Mouse (Mus musculus) skeletal muscle tissue, postnatal 0 days (tissue): ENCODE results near the gene Lcn10. TPM values are rescaled to one million over a fixed set of nuclear protein-coding genes. Genes with fewer than 3 reads are reported as not detected.

Experiments used
- polyA plus RNA-seq: library from polyadenylated mRNA; unstranded; fragments of >200 nt; fragmentation: Nextera tagmentation; extraction: Ambion mirVana; gene quantifications from 2 replicates; pipeline ENCODE4 v1.2.1, GENCODE M21; 2015

Lcn10 gene
- polyA plus RNA-seq = not detected in 2 replicates

DNA sequence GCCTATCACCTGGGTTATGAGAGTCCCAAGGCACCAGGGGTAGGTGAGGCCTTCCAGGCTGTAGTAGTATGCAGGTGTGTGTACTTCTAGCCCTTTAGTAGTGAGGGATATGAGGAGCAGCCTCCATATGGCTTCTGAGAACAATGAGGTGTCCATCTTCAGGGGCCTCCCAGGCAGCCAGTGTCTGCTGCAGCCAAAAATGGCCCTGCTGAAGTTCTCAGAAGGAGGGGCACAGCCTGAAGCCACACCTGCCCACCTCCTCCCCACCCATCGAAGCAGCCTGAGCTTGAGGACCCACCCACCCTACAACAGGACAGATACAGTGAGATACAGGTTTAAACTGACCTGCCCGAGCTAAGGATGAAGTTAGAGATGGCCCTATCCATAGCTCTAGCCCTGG lies at the start of gene Lcn10:
TSS of gene Lcn10 (plus strand) at position 301 of the 400 bp plus-strand sequence.

DNA sequence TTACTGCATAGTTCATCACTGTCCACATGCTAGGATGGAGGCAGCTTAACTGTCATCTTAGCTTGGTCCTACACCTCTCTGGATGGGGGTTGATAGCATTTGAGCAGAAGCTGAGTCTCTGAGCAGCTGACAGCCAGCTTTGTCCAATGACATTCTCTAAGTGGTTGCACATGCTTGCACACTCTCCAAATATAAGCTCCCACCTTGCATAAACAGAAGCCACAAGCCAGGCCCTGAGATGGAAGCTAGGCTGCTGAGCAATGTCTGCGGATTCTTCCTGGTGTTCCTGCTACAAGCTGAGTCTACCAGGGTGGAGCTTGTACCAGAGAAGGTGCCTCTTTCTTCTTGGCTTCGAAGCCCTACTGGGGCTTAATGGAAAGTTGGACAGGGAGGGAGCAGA lies 29.6 kb upstream of the Lcn10 start, which contains the start of gene Lcn8:
TSS of gene Lcn8 (plus strand) at position 219 of the 400 bp plus-strand sequence.

DNA sequence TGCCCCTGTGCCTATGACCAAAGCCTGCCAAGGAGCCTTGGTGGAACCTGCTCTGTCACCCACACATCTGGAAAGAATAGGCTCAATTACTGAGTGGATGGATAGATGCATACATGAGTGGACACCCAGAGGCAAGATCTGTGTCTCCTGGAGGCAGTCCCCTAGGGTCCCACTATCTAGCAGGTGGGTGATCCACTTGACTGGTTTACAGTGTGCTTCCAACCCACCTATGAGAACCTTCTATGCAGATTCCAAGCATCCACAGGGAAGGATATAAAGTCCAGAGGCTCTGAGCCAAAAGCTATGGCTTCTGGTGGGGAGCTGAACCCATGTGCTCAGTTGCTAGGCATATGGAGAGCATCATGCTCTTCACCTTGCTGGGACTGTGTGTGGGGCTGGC lies 24.9 kb upstream of the Lcn10 start, which contains the start of gene Lcn5:
TSS of gene Lcn5 (plus strand) at position 301 of the 400 bp plus-strand sequence.

DNA sequence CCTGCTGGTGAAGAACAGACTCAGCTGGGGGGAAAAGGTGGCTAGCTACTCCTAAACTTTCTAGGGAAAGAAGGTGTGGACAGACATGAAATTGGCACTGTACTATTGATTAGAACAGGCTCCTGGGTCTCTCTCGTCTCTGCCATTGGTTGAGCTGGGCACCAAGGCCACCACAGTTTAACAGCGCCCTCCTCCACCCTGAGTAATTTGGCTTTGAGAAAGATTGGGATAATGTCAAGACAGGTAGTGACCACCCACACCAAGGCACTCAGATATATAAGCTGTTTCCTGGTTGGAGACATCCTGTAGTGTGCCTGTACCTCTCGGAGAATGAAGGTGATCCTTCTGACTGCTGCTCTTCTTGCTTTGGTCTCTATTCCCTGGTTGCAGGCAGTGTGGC lies 6.0 kb upstream of the Lcn10 start, which contains the start of gene Lcn6:
TSS of gene Lcn6 (plus strand) at position 301 of the 400 bp plus-strand sequence.

DNA sequence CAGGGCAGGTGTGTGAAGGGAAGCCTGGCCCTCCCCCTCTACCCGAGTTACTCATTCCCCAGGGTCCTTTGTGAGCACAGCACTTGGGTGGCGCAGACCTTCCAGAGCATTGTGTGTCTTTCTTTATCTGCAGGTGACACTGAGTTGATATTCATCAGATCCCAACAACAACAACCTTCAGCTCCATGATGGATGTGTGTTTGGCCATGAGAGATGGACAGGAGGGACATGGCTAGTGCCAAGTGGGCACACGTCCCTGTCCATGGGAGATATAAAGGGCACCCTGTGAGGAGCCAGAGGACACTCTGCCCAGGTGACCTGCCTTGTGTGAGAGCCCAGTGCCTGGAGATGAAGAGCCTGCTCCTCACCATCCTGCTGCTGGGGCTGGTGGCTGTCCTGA lies 17.2 kb downstream of the Lcn10 start, which contains the start of gene Obp2a:
TSS of gene Obp2a (plus strand) at position 301 of the 400 bp plus-strand sequence.

DNA sequence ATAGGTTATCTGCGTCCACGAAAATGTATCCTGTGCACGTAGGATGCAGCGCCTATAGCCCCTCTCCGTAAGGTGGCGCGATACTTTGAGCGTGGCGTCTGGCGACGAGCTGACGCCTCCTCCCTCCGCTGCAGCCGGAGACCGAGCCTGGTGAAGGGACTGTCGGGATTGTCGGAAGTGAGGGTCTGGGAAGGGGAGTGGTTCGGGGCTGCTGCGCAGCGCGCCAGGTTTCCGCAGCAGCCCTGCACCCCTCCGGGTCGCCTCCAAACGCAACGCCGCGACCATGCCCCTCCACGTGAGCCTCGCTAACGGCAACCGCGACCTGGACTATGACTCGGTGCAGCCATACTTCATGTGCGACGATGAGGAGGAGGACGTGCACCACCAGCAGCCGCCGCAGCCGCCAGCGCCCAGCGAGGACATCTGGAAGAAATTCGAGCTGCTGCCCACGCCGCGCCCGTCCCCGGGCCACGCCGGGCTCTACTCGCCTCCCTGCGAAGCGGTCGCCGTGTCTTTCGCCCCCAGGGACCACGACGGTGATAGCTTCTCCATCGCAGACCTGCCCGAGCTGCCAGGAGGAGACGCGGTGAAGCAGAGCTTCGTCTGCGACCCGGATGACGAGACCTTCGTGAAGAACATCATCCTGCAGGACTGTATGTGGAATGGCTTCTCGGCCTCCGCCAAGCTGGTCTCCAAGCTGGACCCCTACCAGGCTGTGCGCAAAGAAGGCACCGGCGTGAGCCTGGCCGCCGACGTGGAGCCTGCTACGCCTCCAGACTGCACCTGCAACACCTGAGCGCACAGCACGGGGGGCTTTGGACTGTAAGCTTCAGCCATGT lies 24.3 kb downstream of the Lcn10 start, which contains the start of gene Bmyc:
TSS of gene Bmyc (plus strand) at position 97 of the 839 bp plus-strand sequence.

Other genes with a start within 250 kb of the Lcn10 start
- gene Clic3, start 225.9 kb upstream of the Lcn10 start, polyA plus RNA-seq = 1.0 and 6.2 TPM in 2 replicates
- gene Paxx, start 221.6 kb upstream of the Lcn10 start, polyA plus RNA-seq = 56.6 and 62.1 TPM in 2 replicates
- 11.8 and 13.3 TPM in 2 replicates for gene Ptgds, start 212.7 kb upstream of the Lcn10 start, polyA plus RNA-seq
- gene Lcn12, start 188.8 kb upstream of the Lcn10 start, polyA plus RNA-seq = not detected in 2 replicates
- gene Fbxw5, start 182.0 kb upstream of the Lcn10 start, polyA plus RNA-seq = 56.1 and 56.8 TPM in 2 replicates
- gene C8g, start 181.0 kb upstream of the Lcn10 start, polyA plus RNA-seq = 2.9 and 4.1 TPM in 2 replicates
- 13.9 and 15.5 TPM in 2 replicates for gene Traf2, start 135.8 kb upstream of the Lcn10 start, polyA plus RNA-seq
- 314 and 359 TPM in 2 replicates for gene Edf1, start 124.9 kb upstream of the Lcn10 start, polyA plus RNA-seq
- gene Mamdc4, start 107.9 kb upstream of the Lcn10 start, polyA plus RNA-seq = 0.45 and 0.50 TPM in 2 replicates
- 93.0 and 102 TPM in 2 replicates for gene Phpt1, start 107.5 kb upstream of the Lcn10 start, polyA plus RNA-seq
- gene Ajm1, start 101.0 kb upstream of the Lcn10 start, polyA plus RNA-seq = 0.18 TPM in 1 of 2 replicates, not detected in the other
- 37.7 TPM in 2 replicates for gene Rabl6, start 74.2 kb upstream of the Lcn10 start, polyA plus RNA-seq
- 0.35 and 0.42 TPM in 2 replicates for gene Ccdc183, start 65.0 kb upstream of the Lcn10 start, polyA plus RNA-seq
- gene Tmem141, start 60.7 kb upstream of the Lcn10 start, polyA plus RNA-seq = 22.0 and 25.0 TPM in 2 replicates
- 12.6 and 21.8 TPM in 2 replicates for gene Fcna, start 54.7 kb upstream of the Lcn10 start, polyA plus RNA-seq
- gene Lcn8, start 29.6 kb upstream of the Lcn10 start, polyA plus RNA-seq = not detected in 2 replicates
- gene Lcn5, start 24.8 kb upstream of the Lcn10 start, polyA plus RNA-seq = not detected in 2 replicates
- not detected in 2 replicates for gene Lcn6, start 5.9 kb upstream of the Lcn10 start, polyA plus RNA-seq
- not detected in 2 replicates for gene Obp2a, start 17.3 kb downstream of the Lcn10 start, polyA plus RNA-seq
- gene Bmyc, start 24.0 kb downstream of the Lcn10 start, polyA plus RNA-seq = 41.4 and 46.9 TPM in 2 replicates
- not detected in 2 replicates for gene Obp2b, start 54.3 kb downstream of the Lcn10 start, polyA plus RNA-seq
- not detected in 2 replicates for gene Lcn3, start 82.8 kb downstream of the Lcn10 start, polyA plus RNA-seq
- gene Lcn11, start 94.3 kb downstream of the Lcn10 start, polyA plus RNA-seq = not detected in 2 replicates
- not detected in 2 replicates for gene Gm13539, start 99.5 kb downstream of the Lcn10 start, polyA plus RNA-seq
- gene Glt6d1, start 133.1 kb downstream of the Lcn10 start, polyA plus RNA-seq = not detected in 2 replicates
- gene Lcn9, start 140.4 kb downstream of the Lcn10 start, polyA plus RNA-seq = not detected in 2 replicates
- gene Sohlh1, start 164.5 kb downstream of the Lcn10 start, polyA plus RNA-seq = not detected in 2 replicates
- 0.26 and 0.45 TPM in 2 replicates for gene Kcnt1, start 181.0 kb downstream of the Lcn10 start, polyA plus RNA-seq